Mouse (Mus musculus) left cerebral cortex, postnatal 14 days (tissue): ENCODE results near the gene Lgals7. TPM values are rescaled to one million over a fixed set of nuclear protein-coding genes. Genes with fewer than 3 reads are reported as not detected.

Experiments
- DNase-seq, 2 experiments: peaks; one replicate each; pipeline ENCODE4 v3.0.0; 2021 to 2022; ENCODE audit warnings: low spot score in 2 of 2, mixed read lengths in 1 of 2
- intact Hi-C: fragments of 180-260 bp; cut with DNase I; formaldehyde crosslinking; loops from one replicate; pipeline ENCODE4 v1.15.1; 2025
- total RNA-seq, 2 experiments: library from RNA; stranded (reverse); gene quantifications; 2 replicates each; pipeline ENCODE4 v1.2.3; 2021

Lgals7 gene
- total RNA-seq, 2 experiments from 2014 or later = 0.47 TPM; not detected in 1

GRCm38 (mm10) chr7:28901311-28902125 lies 37.9 kb downstream of the Lgals7 start:
- intact Hi-C loops = loop anchor here (5.0 kb wide), 1 partner anchor 61 kb away; the partner anchor contains the start of gene Actn4
- peak in 1 of 2 experiments; percentile 67 for DNase-seq

- no peak for DNase-seq
- intact Hi-C loops = loop anchor here (5.0 kb wide), 1 partner anchor 60 kb away; the partner anchor contains the start of gene Actn4
Observed at GRCm38 (mm10) chr7:28902180-28902579, 38.5 kb downstream of the Lgals7 start.

- intact Hi-C loops = loop anchor here (5.0 kb wide), 1 partner anchor 59 kb away; the partner anchor contains the start of gene Actn4
- peak; percentile 62 to 76 for DNase-seq
Observed at GRCm38 (mm10) chr7:28902809-28903208, 39.2 kb downstream of the Lgals7 start.

GRCm38 (mm10) chr7:28903778-28904177 lies 40.1 kb downstream of the Lgals7 start:
- peak; percentile 82 to 87 for DNase-seq
- intact Hi-C loops = loop anchor here (5.0 kb wide), 1 partner anchor 59 kb away; the partner anchor contains the start of gene Actn4

- intact Hi-C loops = no loop called here
- DNase-seq = no peak
Observed at GRCm38 (mm10) chr7:28907195-28907594, 43.5 kb downstream of the Lgals7 start.

- no peak for DNase-seq
- intact Hi-C loops = no loop called here
Observed at GRCm38 (mm10) chr7:28911632-28912031, 48.0 kb downstream of the Lgals7 start.

GRCm38 (mm10) chr7:28913171-28913570 lies 49.5 kb downstream of the Lgals7 start:
- no peak for DNase-seq
- intact Hi-C loops = no loop called here

Other genes with a start within 250 kb of the Lgals7 start
- gene Acp7, start 232.5 kb upstream of the Lgals7 start, total RNA-seq = 1 to 10 TPM in 1 of 2 experiments, under 1 TPM in 1; 0.53 to 1.1 TPM
- 10 to 100 TPM; 16.9 to 19.9 TPM for gene Fbxo27, start 171.0 kb upstream of the Lgals7 start, total RNA-seq
- gene Fbxo17, start 147.0 kb upstream of the Lgals7 start, total RNA-seq = under 1 TPM; 0.88 to 0.93 TPM
- gene Mrps12, start 122.0 kb upstream of the Lgals7 start, total RNA-seq = 10 to 100 TPM; 60.4 to 66.5 TPM
- gene Sars2, start 121.9 kb upstream of the Lgals7 start, total RNA-seq = 10 to 100 TPM; 13.0 to 17.9 TPM
- gene Ccer2, start 107.7 kb upstream of the Lgals7 start, total RNA-seq = 1 to 10 TPM; 1.3 TPM
- 100 to 1,000 TPM; 189 to 230 TPM for gene Sirt2, start 97.1 kb upstream of the Lgals7 start, total RNA-seq
- 10 to 100 TPM; 39.3 to 39.6 TPM for gene Nfkbib, start 96.3 kb upstream of the Lgals7 start, total RNA-seq
- gene Rinl, start 74.9 kb upstream of the Lgals7 start, total RNA-seq = 1 to 10 TPM; 1.6 to 2.5 TPM
- 100 to 1,000 TPM; 401 to 422 TPM for gene Hnrnpl, start 55.3 kb upstream of the Lgals7 start, total RNA-seq
- gene Ech1, start 38.6 kb upstream of the Lgals7 start, total RNA-seq = 10 to 100 TPM; 43.6 to 44.2 TPM
- 1 to 10 TPM; 2.6 TPM for gene Lgals4, start 30.0 kb upstream of the Lgals7 start, total RNA-seq
- 1 to 10 TPM in 1 of 2 experiments, under 1 TPM in 1; 0.59 to 1.3 TPM for gene Capn12, start 17.6 kb downstream of the Lgals7 start, total RNA-seq
- 100 to 1,000 TPM; 177 to 205 TPM for gene Actn4, start 98.5 kb downstream of the Lgals7 start, total RNA-seq
- gene Eif3k, start 118.0 kb downstream of the Lgals7 start, total RNA-seq = 100 to 1,000 TPM; 163 to 174 TPM
- gene Map4k1, start 118.2 kb downstream of the Lgals7 start, total RNA-seq = 1 to 10 TPM; 2.0 to 3.7 TPM